Mouse (Mus musculus) MEL (cell line): ENCODE data around the gene Acvr2a. TPM values are rescaled to one million over a fixed set of nuclear protein-coding genes. Genes with fewer than 3 reads are reported as not detected.

Experiments used
- DNase-seq: peaks from one replicate; pipeline ENCODE4 v3.0.0; 2011; ENCODE audit warnings: low read depth, low spot score
- H3K27ac ChIP-seq: 2 replicates; pipeline ENCODE4 v1.5.1; 2012; ENCODE audit warnings: low read depth, mild to moderate bottlenecking, control low read depth, low read length, moderate library complexity; ENCODE audit not compliant: control insufficient read depth
- H3K27me3 ChIP-seq, 2 experiments: fragments of 150-350 bp in 1 of 2; sonication (generic) in 1 of 2; 2 replicates each; pipeline ENCODE4 v1.6.1; 2012; ENCODE audit warnings: low read length in 2 of 2, mild to moderate bottlenecking in 2 of 2, improper control_type of control experiment in 1 of 2, moderate library complexity in 1 of 2; ENCODE audit not compliant: insufficient read depth in 2 of 2, control insufficient read depth in 1 of 2
- H3K36me3 ChIP-seq, 2 experiments: 2 replicates each; pipeline ENCODE4 v1.6.1; 2012 to 2014; ENCODE audit warnings: low read length in 2 of 2, improper control_type of control experiment in 1 of 2, inconsistent platforms in 1 of 2, mild to moderate bottlenecking in 1 of 2; ENCODE audit not compliant: insufficient read depth in 2 of 2, control insufficient read depth in 1 of 2
- H3K4me1 ChIP-seq, 2 experiments: fragments of 150-350 bp in 1 of 2; sonication (generic) in 1 of 2; 2 replicates each; pipeline ENCODE4 v1.6.1; 2012; ENCODE audit warnings: low read length in 2 of 2, improper control_type of control experiment in 1 of 2, mild to moderate bottlenecking in 1 of 2; ENCODE audit not compliant: insufficient read depth in 2 of 2, control insufficient read depth in 1 of 2
- H3K4me3 ChIP-seq, 2 experiments: fragments of 150-350 bp in 1 of 2; sonication (generic) in 1 of 2; 2 replicates each; pipeline ENCODE4 v1.5.1; 2012; ENCODE audit warnings: low read depth in 2 of 2, low read length in 2 of 2, mild to moderate bottlenecking in 2 of 2, moderate library complexity in 2 of 2, control low read depth in 1 of 2, improper control_type of control experiment in 1 of 2; ENCODE audit not compliant: control insufficient read depth in 1 of 2, insufficient read depth in 1 of 2
- H3K79me2 ChIP-seq: 2 replicates; pipeline ENCODE4 v1.6.1; 2012; ENCODE audit warnings: mild to moderate bottlenecking, low read length, moderate library complexity; ENCODE audit not compliant: control insufficient read depth, poor library complexity, insufficient read depth
- H3K9ac ChIP-seq: 2 replicates; pipeline ENCODE4 v1.6.1; 2012; ENCODE audit warnings: low read depth, mild to moderate bottlenecking, control low read depth, low read length, moderate library complexity; ENCODE audit not compliant: control insufficient read depth, poor library complexity, severe bottlenecking
- H3K9me3 ChIP-seq: fragments of 150-350 bp; sonication (generic); replicated peaks from 2 replicates; pipeline ENCODE4 v1.6.1; 2012; ENCODE audit warnings: mild to moderate bottlenecking, low read length, improper control_type of control experiment, moderate library complexity; ENCODE audit not compliant: insufficient read depth
- CHD1 ChIP-seq: IDR thresholded peaks from 2 replicates; pipeline ENCODE4 v1.6.1; 2012; ENCODE audit warnings: low read depth, mild to moderate bottlenecking, inconsistent platforms, low read length, improper control_type of control experiment
- E2F4 ChIP-seq: IDR thresholded peaks from 2 replicates; pipeline ENCODE4 v1.6.1; 2011; ENCODE audit warnings: low read depth, low read length, improper control_type of control experiment, borderline replicate concordance
- ELF1 ChIP-seq: IDR thresholded peaks from 2 replicates; pipeline ENCODE4 v1.6.1; 2014; ENCODE audit warnings: low read depth, mild to moderate bottlenecking, inconsistent platforms, low read length, improper control_type of control experiment, moderate library complexity
- HCFC1 ChIP-seq: IDR thresholded peaks from 2 replicates; pipeline ENCODE4 v1.6.1; 2012; ENCODE audit warnings: low read depth, mild to moderate bottlenecking, inconsistent platforms, low read length, improper control_type of control experiment, moderate library complexity
- JUND ChIP-seq: IDR thresholded peaks from 2 replicates; pipeline ENCODE4 v1.6.1; 2011; ENCODE audit warnings: low read depth, mild to moderate bottlenecking, improper control_type of control experiment, low read length
- KAT2A ChIP-seq: conservative IDR thresholded peaks from 2 replicates; pipeline ENCODE4 v1.6.1; 2012; ENCODE audit warnings: low read depth, low read length, improper control_type of control experiment, inconsistent platforms
- MAX ChIP-seq: IDR thresholded peaks from 2 replicates; pipeline ENCODE4 v1.6.1; 2011; ENCODE audit warnings: low read length, improper control_type of control experiment
- MEF2A ChIP-seq: IDR thresholded peaks from 2 replicates; pipeline ENCODE4 v1.6.1; 2014; ENCODE audit warnings: low read depth, mild to moderate bottlenecking, inconsistent platforms, low read length, improper control_type of control experiment; ENCODE audit not compliant: poor library complexity, insufficient replicate concordance, severe bottlenecking; ENCODE audit errors: extremely low read depth
- MXI1 ChIP-seq: IDR thresholded peaks from 2 replicates; pipeline ENCODE4 v1.6.1; 2011; ENCODE audit warnings: mild to moderate bottlenecking, low read depth, low read length, improper control_type of control experiment
- MYB ChIP-seq: IDR thresholded peaks from 2 replicates; pipeline ENCODE4 v1.6.1; 2011; ENCODE audit warnings: mild to moderate bottlenecking, low read depth, low read length, improper control_type of control experiment
- NELFE ChIP-seq: IDR thresholded peaks from 2 replicates; pipeline ENCODE4 v1.6.1; 2011; ENCODE audit warnings: low read depth, low read length, improper control_type of control experiment
- POLR2A ChIP-seq, 2 experiments: IDR thresholded peaks; 2 replicates each; pipeline ENCODE4 v1.6.1; 2011 to 2012; ENCODE audit warnings: low read length in 2 of 2, mild to moderate bottlenecking in 2 of 2, control low read depth in 1 of 2, improper control_type of control experiment in 1 of 2, low read depth in 1 of 2, moderate library complexity in 1 of 2; ENCODE audit not compliant: control insufficient read depth in 1 of 2, insufficient read depth in 1 of 2, poor library complexity in 1 of 2
- POLR2AphosphoS2 ChIP-seq: IDR thresholded peaks from 2 replicates; pipeline ENCODE4 v1.6.1; 2011; ENCODE audit warnings: low read length, improper control_type of control experiment
- POLR2AphosphoS5 ChIP-seq: IDR thresholded peaks from 2 replicates; pipeline ENCODE4 v1.6.1; 2012; ENCODE audit warnings: low read depth, borderline replicate concordance, mild to moderate bottlenecking, inconsistent platforms, low read length, moderate library complexity, mixed read lengths
- RCOR1 ChIP-seq: IDR thresholded peaks from 2 replicates; pipeline ENCODE4 v1.6.1; 2012; ENCODE audit warnings: low read depth, mild to moderate bottlenecking, inconsistent platforms, low read length, improper control_type of control experiment
- SIN3A ChIP-seq: IDR thresholded peaks from 2 replicates; pipeline ENCODE4 v1.6.1; 2012; ENCODE audit warnings: low read length, improper control_type of control experiment, inconsistent platforms
- TAL1 ChIP-seq: IDR thresholded peaks from 2 replicates; pipeline ENCODE4 v1.6.1; 2012; ENCODE audit warnings: mild to moderate bottlenecking, inconsistent platforms, low read length, moderate library complexity, mixed read lengths
- TBP ChIP-seq: IDR thresholded peaks from 2 replicates; pipeline ENCODE4 v1.8.0; 2011; ENCODE audit warnings: low read depth, low read length, improper control_type of control experiment
- UBTF ChIP-seq: IDR thresholded peaks from 2 replicates; pipeline ENCODE4 v1.6.1; 2012; ENCODE audit warnings: low read depth, mild to moderate bottlenecking, inconsistent platforms, low read length, improper control_type of control experiment, moderate library complexity, borderline replicate concordance; ENCODE audit not compliant: insufficient read depth
- USF2 ChIP-seq, 2 experiments: IDR thresholded peaks; 2 replicates each; pipeline ENCODE4 v1.6.1; 2011 to 2012; ENCODE audit warnings: improper control_type of control experiment in 2 of 2, low read length in 2 of 2, borderline replicate concordance in 1 of 2, inconsistent platforms in 1 of 2, low read depth in 1 of 2, mild to moderate bottlenecking in 1 of 2; ENCODE audit not compliant: insufficient read depth in 1 of 2
- ZC3H11A ChIP-seq: IDR thresholded peaks from 2 replicates; pipeline ENCODE4 v1.6.1; 2012; ENCODE audit warnings: low read depth, mild to moderate bottlenecking, inconsistent platforms, low read length, improper control_type of control experiment
- polyA plus RNA-seq, 2 experiments: library from polyadenylated mRNA; stranded (reverse) in 1 of 2; unstranded in 1 of 2; fragments of >175 nt in 1 of 2; fragments of >200 nt in 1 of 2; gene quantifications; 2 replicates each; pipeline versions ENCODE4 v1.2.1 to v1.2.4; 2012; ENCODE audit warnings: low replicate concordance in 2 of 2, low read depth in 1 of 2; ENCODE audit not compliant: insufficient read length in 2 of 2, insufficient read depth in 1 of 2, missing spikeins in 1 of 2
- total RNA-seq: library from RNA; depleted of rRNA; stranded (reverse); fragments of 300-350 nt; gene quantifications from 2 replicates; pipeline ENCODE4 v1.2.3, GENCODE M21; 2012; rRNA removed

The Acvr2a gene
- total RNA-seq (1.7 and 2.2 TPM in 2 replicates), polyA plus RNA-seq (1 to 10 TPM in 1 of 2 experiments, not detected in 1; 3.5 TPM)

- Histone ChIP-seq H3K9ac (peak within 1 kb of the TSS; percentile 86), H3K4me1 (peaks cover 2 to 5% of the 10 kb centered on the region in 2 experiments; a peak in 3 of 4 replicates), H3K79me2 (peaks cover 14% of the 10 kb centered on the region), H3K27me3 (no peaks in the 10 kb centered on the region), H3K9me3 (no peaks in the 10 kb centered on the region), H3K4me3 (peak within 1 kb of the TSS; percentile 96 to 97), H3K36me3 (peaks cover 0 to 16% of the 10 kb centered on the region in 2 experiments; a peak in 2 of 4 replicates), H3K27ac (peak within 1 kb of the TSS; percentile 62)
- peak; percentile 85 for DNase-seq
- TF ChIP-seq SIN3A (peak; percentile 44; the same call in 1 of the 2 replicates), POLR2AphosphoS2 (no peak), KAT2A (no peak), ELF1 (peak; percentile 51), POLR2A (IDR thresholded peaks at IDR 0.05; ENCODE audit: control insufficient read depth in 1 of 2, insufficient read depth in 1 of 2, low read depth in 1 of 2, low read length in 2 of 2, poor library complexity in 1 of 2) (peak in 1 of 2 experiments; percentile 68; a peak in 3 of 4 replicates), NELFE (peak; percentile 45; the same call in 1 of the 2 replicates), UBTF (0 out of 2 replicates have a peak, but pooled peaks have one; percentile 59), ZC3H11A (no peak), HCFC1 (0 out of 2 replicates have a peak, but pooled peaks have one; percentile 36)
Observed at GRCm38 (mm10) chr2:48813371-48814222, at the start of gene Acvr2a. Gene Acvr2a (plus strand): TSS chr2:48814109.

GRCm38 (mm10) chr2:48766513-48766912, 47.4 kb upstream of the Acvr2a start:
- H3K9ac ChIP-seq, result no peak overlapping the region
- no peaks in the 10 kb centered on the region for H3K36me3 ChIP-seq
- H3K27me3 ChIP-seq, result no peaks in the 10 kb centered on the region
- H3K4me1 ChIP-seq, result no peaks in the 10 kb centered on the region
- no peaks in the 10 kb centered on the region for H3K79me2 ChIP-seq
- no peak overlapping the region for H3K4me3 ChIP-seq
- no peaks in the 10 kb centered on the region for H3K9me3 ChIP-seq
- DNase-seq, result no peak
- no peak overlapping the region for H3K27ac ChIP-seq
- no peak for TF ChIP-seq MAX
- TF ChIP-seq MXI1, result no peak
- TF ChIP-seq E2F4, result no peak
- no peak for TF ChIP-seq JUND
- no peak for TF ChIP-seq MYB
- TF ChIP-seq CHD1, result no peak
- no peak for TF ChIP-seq USF2 (IDR thresholded peaks at IDR 0.05; ENCODE audit: borderline replicate concordance in 1 of 2, insufficient read depth in 1 of 2, low read depth in 1 of 2, low read length in 2 of 2)
- TF ChIP-seq TBP, result no peak
- TF ChIP-seq RCOR1, result no peak
- TF ChIP-seq POLR2AphosphoS5, result no peak
- no peak for TF ChIP-seq MEF2A
- no peak for TF ChIP-seq TAL1
